Mouse (Mus musculus) thymus, postnatal 10 days (tissue): ENCODE data around the gene Med17.

Experiments used
- DNase-seq, 2 experiments: peaks; one replicate each; pipeline ENCODE4 v3.0.0; 2021; ENCODE audit warnings: low spot score in 2 of 2

The Med17 gene

GRCm38 (mm10) chr9:15237516-15238296 lies 42.0 kb downstream of the Med17 start:
- DNase-seq: no peak

- no peak for DNase-seq
Measured at GRCm38 (mm10) chr9:15235986-15236385, 43.7 kb downstream of the Med17 start.

- no peak for DNase-seq
Measured at GRCm38 (mm10) chr9:15233604-15234003, 46.1 kb downstream of the Med17 start.

GRCm38 (mm10) chr9:15232445-15232844 lies 47.3 kb downstream of the Med17 start:
- DNase-seq: no peak

GRCm38 (mm10) chr9:15224912-15225311 lies 54.8 kb downstream of the Med17 start:
- no peak for DNase-seq

- no peak for DNase-seq
Measured at GRCm38 (mm10) chr9:15213695-15214094, 66.0 kb downstream of the Med17 start.

DNA sequence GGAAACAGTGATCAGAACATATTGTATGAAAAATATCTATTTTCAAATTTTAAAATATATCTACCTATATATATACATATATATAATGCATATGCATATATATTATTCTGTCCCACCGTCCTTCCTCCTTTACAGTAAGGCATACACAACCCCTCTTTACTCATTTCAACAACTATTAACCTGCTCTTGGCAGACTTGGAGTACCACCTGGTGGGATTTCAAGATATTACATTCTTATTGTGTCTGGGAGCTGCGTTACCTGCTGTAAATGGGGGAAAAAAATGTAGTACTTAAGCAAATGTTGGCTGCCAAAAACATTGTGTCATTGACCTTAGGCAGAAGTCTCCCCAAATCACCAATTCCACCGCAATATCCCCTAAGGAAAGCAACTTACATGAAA lies 67.9 kb downstream of the Med17 start:
- DNase-seq: peak in 1 of 2 experiments; percentile 37
